In genomic region chr8:90907516-90907847, GRCm38 (mm10) we compare ENCODE assay signal across 8 mouse cellular contexts.
DNase-seq lines count a peak whose midpoint lies in the region; ATAC-seq and TF ChIP-seq lines count a peak whose summit lies in the region.

No protein-coding gene starts in this region.

- H3K9me3 ChIP-seq in heart, embryonic 12.5 days (replicated peaks), result no peaks in the 10 kb centered on the region
- no peaks in the 10 kb centered on the region for H3K9me3 ChIP-seq in G1E (replicated peaks)
- H3K9me3 ChIP-seq in heart, postnatal 0 days (replicated peaks; ENCODE audit: control insufficient read depth, low read length), result no peaks in the 10 kb centered on the region

- H3K27ac ChIP-seq in heart, embryonic 12.5 days (ENCODE audit: poor library complexity, severe bottlenecking), result peak overlapping the region; percentile 91; the same call in 1 of the 2 replicates
- H3K27ac ChIP-seq in heart, postnatal 0 days (ENCODE audit: low read depth), result peak overlapping the region; percentile 84

- H3K36me3 ChIP-seq in heart, embryonic 12.5 days, result no peaks in the 10 kb centered on the region
- no peaks in the 10 kb centered on the region for H3K36me3 ChIP-seq in G1E (replicated peaks)
- no peaks in the 10 kb centered on the region for H3K36me3 ChIP-seq in heart, postnatal 0 days (replicated peaks; ENCODE audit: control insufficient read depth, insufficient read depth, low read length)

- H3K27me3 ChIP-seq in heart, embryonic 12.5 days (replicated peaks), result no peaks in the 10 kb centered on the region
- peaks cover 2% of the 10 kb centered on the region; the same call in 1 of the 2 replicates for H3K27me3 ChIP-seq in G1E (ENCODE audit: insufficient read depth, low read length)
- no peaks in the 10 kb centered on the region for H3K27me3 ChIP-seq in heart, postnatal 0 days (ENCODE audit: control insufficient read depth, insufficient read depth, low read length)

- H3K4me1 ChIP-seq in heart, embryonic 12.5 days (replicated peaks), result 0 out of 2 replicates have a peak, but pooled peaks cover 3% of the 10 kb centered on the region
- H3K4me1 ChIP-seq in G1E (ENCODE audit: insufficient read depth, low read depth, low read length), result peaks cover 15% of the 10 kb centered on the region
- no peaks in the 10 kb centered on the region for H3K4me1 ChIP-seq in heart, postnatal 0 days (ENCODE audit: control insufficient read depth, insufficient read depth)

- ATAC-seq in heart, embryonic 12.5 days (ENCODE audit: insufficient number of reproducible peaks, low FRiP score), result no peak
- ATAC-seq in G1E (ENCODE audit: extremely low read depth, insufficient number of reproducible peaks, low FRiP score, poor library complexity, severe bottlenecking), result no peak
- ATAC-seq in heart, postnatal 0 days (ENCODE audit: insufficient read depth, low read depth), result no peak
- ATAC-seq in megakaryocyte, adult 5-6 weeks (ENCODE audit: poor library complexity, severe bottlenecking), result peak; percentile 25; the same call in 1 of the 2 replicates

- peak overlapping the region; percentile 76 for H3K4me3 ChIP-seq in heart, embryonic 12.5 days
- peak overlapping the region; percentile 83 for H3K4me3 ChIP-seq in G1E (ENCODE audit: low read depth, low read length)
- H3K4me3 ChIP-seq in heart, postnatal 0 days (ENCODE audit: low read depth, low read length), result peak overlapping the region; percentile 92

- TF ChIP-seq EP300 in heart, postnatal 0 days (IDR thresholded peaks at IDR 0.05; ENCODE audit: low read depth), result no peak

- WGBS in heart, embryonic 12.5 days, result 19% methylated on average over 10 of the region's 10 CpGs
- 18% methylated on average over 10 of the region's 10 CpGs for WGBS in heart, postnatal 0 days

- no peak for TF ChIP-seq CTCF in G1E (IDR thresholded peaks at IDR 0.05; ENCODE audit: low read depth, low read length)
- no peak for TF ChIP-seq CTCF in heart, postnatal 0 days (IDR thresholded peaks at IDR 0.05; ENCODE audit: low read depth)

- H3K9ac ChIP-seq in heart, embryonic 12.5 days, result peak overlapping the region; percentile 92
- peak overlapping the region; percentile 83 for H3K9ac ChIP-seq in heart, postnatal 0 days (replicated peaks; ENCODE audit: low read depth, low read length)

- DNase-seq in heart, postnatal 4 days, result no peak
- peak; percentile 15 for DNase-seq in G1E (ENCODE audit: low spot score)
- DNase-seq in heart, postnatal 0 days (ENCODE audit: low spot score), result peak; percentile 47
- no peak for DNase-seq in retina, embryonic 14.5 days (ENCODE audit: low spot score)
- no peak for DNase-seq in cerebellum, postnatal 4 days (ENCODE audit: low spot score in 2 of 2)
- DNase-seq in thymus, postnatal 14 days, result no peak

- peak overlapping the region; percentile 96 for H3K4me2 ChIP-seq in heart, embryonic 12.5 days
- peak overlapping the region; percentile 86 for H3K4me2 ChIP-seq in heart, postnatal 0 days (ENCODE audit: low read depth, low read length)

Comparison
In these comparisons a context has a peak if more than half of its experiments do, and no peak if none do; other contexts are left out.
1. DNase-seq: peak in G1E (single experiment) and heart, postnatal 0 days (single experiment); none in heart, postnatal 4 days (single experiment), retina, embryonic 14.5 days (single experiment), cerebellum, postnatal 4 days (0 of 2) and thymus, postnatal 14 days (single experiment).
2. Peak in every context shown above with its lines, with median percentiles within 50 percentile points of each other: H3K4me3 ChIP-seq.